Mouse (Mus musculus) left cerebral cortex, adult 11 months (tissue): Measurements from ENCODE around the gene Uvrag.

Experiments used
- DNase-seq: peaks from one replicate; pipeline ENCODE4 v3.0.0; 2022; ENCODE audit warnings: low spot score

Uvrag gene

DNA sequence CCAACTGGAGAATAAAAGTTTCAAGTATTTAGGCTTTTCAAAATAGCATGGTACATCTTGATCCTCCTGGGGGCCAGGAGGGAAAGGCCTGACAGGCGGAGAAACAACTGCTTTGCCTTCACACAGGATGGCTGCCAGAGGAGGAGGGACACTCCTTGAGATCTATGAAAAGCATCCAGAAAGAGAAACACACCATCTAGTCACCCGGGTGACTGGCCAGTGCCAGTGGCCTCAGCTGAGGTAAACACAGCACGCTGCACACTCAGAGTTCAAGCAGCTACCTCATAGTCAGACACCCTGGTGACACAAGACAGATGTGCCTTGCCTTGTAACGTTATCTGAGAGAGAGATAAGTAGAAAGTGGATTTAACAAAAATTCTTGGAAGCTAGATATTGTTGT, 120.6 kb downstream of the Uvrag start:
- DNase-seq, result no peak

DNA sequence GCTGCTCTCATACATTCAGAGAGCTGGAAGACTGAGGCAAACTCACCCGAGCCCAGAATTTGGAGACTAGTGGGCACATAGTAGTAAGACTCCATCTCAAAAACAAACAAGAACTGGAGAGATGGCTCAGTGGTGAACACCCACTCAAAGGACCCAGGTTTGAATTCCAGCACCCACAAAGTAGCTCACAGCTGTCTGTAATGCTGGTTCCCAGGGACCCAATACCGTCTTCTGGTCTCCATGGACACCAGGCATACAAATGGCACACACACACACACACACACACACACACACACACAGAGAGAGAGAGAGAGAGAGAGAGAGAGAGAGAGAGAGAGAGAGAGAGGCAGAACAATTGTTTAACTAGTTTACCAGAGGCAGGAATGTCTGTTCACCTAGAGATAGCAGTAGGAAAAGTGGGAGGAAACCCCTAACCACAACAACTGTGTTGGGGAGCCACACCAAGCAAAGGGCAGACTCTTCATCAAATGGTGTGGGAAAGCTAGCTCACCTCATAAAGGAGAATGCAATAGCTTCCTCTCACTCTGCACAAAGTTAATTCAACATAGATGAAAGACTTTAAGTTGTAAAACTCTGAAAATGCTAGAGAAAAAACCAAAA, 123.6 kb downstream of the Uvrag start:
- no peak for DNase-seq

DNA sequence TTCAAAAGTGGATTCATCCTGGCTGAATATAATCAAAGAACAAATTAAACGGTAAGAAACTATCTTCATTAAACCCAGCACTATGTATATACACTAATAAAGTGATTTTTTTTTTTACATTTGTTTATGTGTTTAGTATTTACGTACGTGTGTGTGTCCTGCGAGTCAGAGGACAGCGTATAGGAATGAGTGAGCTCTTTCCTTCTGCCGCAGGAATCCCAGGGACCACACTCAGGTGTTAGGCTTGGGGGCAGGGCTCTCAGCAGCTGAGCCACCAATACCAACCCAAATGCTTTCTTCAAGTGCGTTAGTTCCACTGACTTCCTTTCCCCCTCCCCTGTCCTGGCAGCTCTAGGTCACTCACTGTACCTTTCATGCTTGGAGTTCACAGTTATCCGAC, 125.0 kb downstream of the Uvrag start:
- no peak for DNase-seq

DNA sequence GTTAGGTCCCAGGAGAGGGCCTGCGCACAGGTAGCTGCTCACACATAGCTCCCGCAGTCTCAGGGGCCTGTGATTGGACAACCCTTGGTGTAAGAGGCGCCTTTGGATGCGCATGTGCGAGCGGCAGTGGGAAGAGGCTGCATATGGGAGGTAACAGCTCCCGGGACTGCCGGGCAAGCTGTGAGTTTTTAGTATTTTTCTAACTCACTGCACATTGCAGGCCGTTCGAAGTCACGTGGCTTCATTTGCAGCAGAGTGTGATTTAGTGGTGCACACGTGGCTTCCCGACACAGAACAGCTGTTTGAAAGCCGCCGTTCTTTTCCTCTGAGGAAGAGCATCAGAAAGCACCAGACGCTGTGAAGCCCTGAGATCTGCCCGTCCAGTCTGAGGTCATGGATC, 125.5 kb downstream of the Uvrag start:
- no peak for DNase-seq

DNA sequence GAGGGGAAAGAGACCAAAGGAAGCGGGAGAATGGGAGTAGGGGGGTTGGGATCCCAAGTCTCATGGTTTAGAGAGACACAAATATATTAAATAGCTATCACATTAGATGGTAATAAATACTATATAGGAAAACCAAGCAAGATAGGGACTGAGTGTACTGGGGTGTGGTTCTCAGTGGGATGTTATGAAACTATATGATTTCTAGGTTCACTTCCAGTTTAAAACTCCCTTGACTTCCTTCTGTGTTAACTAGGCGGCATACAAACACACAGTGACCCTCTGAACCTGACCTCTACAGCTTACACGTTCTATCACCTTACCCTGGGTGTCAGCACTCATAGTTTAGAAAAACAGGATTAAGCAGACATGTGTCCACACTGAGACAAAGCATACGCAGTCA, 126.3 kb downstream of the Uvrag start:
- DNase-seq, result no peak

DNA sequence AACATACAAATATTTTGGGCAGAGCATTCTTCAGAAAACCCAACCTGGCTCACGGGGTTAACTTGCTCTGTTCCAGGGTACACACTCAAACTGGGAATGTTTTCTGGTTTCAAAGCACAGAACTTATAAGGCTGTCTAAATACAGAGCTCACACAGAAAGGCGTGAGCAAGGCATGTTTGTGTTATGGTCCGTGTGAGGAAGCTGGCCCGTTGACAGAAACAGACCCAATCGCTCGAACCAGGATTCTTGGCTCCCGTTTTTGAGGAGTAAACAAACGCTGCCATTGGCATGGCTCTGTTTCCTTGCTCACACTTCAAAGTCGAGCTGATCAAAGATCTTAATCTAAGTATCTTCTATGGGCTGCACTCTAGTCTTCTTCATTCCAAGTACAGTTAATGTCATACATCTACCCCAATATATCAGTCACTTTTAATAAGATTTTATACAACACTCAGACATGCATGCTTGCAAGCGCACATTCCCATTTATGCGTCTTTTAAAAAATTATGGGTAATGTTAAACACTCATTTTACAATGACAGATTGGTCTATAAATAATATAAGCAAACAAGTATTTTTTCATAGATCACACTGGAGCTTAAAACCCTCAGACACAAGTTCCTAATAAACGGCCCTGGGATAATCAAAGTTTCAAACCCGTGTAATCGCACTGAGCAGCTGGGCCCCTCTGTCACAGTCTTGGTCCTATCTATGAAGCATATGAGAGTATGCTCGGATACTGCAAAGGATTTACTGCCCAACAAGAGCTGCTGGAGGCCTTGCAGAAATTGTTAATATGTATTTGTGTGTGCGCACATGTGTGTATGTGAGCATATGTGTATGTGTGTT, 133.2 kb downstream of the Uvrag start:
- DNase-seq, result no peak

DNA sequence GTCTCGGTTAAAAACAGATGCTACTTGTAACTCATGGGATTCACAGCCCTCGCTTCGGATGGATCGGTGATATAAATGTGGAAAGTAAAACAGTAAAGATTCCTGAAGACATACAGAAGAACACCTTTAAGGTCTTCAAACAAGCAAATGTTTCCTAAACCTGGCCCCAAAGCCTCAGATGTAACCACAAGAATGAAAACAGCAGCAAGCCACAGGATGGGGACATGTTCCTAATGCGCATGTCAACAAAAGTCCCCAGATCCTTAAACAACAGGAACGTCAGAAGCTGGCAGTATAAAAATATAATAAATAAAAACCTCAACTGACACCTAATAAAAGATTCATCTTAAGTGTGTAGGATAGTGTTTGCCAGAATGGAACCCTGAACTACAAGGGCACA, 137.7 kb downstream of the Uvrag start:
- no peak for DNase-seq

DNA sequence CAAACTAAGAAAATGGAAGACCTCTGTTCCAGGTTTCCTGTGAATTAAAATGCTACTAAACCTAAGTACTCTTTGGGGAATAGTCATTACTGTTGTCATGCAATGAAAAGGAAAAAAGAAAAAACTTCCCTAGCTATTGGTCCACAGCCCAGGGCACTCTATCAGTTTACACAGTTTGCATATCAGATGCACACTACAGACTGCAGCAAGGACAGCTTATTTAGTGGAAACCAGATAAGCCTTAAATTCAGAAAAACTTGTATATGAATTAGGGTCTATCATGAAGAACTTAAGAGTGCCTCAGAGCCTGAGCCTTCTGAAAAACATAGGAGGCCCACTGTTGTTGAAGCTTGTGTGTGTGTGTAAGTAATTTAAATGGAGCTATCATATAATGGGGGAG, 142.2 kb downstream of the Uvrag start:
- DNase-seq, result no peak

DNA sequence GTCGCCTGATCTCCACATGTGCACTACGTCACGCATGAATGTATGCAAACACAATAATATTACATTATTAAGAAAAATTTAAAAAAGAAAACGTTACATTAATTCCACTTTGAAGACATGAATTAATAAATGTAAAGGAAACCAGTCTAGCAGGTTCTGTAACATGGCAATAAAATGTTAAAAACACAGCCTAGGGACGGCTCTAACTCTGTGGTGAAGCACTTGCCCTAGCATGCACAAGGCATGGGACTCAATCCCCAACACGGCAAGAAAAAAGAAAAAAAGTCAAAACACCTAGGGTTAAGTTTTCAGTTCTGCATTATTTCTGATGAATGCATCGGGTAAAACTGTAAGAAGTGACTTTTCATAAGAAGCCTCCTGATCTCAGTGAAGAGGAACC, 143.2 kb downstream of the Uvrag start:
- no peak for DNase-seq

DNA sequence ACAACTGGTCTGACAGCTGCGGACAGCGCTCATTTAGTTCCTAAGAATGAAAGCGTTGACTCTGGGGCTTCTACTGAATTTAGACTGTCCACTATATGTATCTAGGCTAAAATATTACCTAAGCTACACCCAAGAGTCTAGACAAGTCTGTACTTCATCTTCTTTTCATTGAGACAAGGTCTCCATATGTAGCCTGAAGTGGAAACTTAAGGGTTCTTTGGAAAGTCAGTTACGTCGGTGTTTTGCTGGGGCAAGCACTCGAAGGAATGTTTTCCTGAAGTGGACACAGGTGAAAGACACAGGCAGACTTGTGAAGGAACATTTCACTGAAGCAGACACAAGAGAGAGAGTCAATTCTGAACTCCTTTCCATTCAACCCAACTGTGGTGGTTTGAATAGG, 144.2 kb downstream of the Uvrag start:
- no peak for DNase-seq

DNA sequence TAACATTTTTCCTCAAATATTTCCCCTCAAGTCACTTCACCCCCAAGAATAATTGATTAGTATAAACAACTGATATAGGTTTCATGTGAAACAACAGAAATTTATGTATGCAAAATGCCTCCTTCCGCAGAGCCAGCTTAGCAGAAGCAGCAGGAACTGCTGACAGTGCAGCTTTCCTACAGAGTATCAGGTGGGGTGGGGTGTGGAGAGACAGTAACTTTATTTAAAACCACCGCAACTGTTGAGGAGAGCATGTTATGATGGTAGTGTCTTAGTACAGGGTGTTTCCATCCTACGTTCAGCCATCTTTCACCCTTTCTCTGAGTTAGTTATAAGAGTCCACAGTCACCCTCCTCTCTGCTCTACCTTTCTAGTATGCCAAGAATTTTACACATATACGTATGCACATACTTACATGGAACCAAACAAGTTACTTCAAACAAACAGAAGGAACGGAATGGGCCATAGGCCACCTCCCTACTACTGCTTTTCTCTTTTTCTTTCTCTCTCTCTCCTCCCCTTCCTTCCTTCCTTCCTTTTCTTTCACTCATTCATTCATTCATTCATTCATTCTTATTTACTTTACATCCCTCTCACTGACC, 145.7 kb downstream of the Uvrag start:
- DNase-seq, result no peak

DNA sequence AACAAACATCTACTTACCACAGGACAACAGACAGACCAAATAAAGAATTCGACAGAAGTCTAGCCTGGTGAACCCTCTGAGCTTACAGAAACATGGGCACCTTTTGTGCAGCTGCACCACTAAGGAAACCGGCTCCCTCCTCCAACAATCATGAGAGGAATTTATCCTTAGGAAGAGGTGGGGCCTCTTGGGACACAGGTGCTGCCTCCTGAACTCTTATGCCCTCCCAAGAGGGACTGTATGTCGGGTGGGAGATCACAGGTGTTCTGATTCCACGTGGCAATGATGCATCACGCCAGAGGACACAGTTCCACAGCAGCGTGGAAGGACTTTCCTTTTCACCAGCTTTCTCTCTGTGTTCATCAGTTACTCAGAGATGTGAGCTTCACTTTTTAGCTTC, 146.8 kb downstream of the Uvrag start:
- DNase-seq, result no peak

DNA sequence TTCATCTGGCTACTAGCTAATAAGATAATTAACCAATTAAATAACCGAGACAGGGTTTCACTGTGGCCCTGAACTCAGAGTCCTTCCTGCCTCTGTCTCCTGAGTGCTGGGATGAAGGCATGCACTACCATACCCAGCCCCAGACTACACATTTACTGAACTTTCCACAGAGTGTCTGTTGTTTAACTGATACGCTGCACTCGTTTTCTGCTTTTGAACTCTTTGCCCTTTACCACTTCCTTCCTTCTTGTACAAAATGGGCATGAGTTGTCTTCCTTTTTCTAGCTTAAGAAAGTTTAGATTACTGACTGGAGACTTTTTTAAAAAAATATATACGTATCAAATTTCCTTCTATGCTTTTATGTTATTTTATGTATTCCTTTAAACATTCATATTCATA, 147.5 kb downstream of the Uvrag start:
- DNase-seq, result no peak

DNA sequence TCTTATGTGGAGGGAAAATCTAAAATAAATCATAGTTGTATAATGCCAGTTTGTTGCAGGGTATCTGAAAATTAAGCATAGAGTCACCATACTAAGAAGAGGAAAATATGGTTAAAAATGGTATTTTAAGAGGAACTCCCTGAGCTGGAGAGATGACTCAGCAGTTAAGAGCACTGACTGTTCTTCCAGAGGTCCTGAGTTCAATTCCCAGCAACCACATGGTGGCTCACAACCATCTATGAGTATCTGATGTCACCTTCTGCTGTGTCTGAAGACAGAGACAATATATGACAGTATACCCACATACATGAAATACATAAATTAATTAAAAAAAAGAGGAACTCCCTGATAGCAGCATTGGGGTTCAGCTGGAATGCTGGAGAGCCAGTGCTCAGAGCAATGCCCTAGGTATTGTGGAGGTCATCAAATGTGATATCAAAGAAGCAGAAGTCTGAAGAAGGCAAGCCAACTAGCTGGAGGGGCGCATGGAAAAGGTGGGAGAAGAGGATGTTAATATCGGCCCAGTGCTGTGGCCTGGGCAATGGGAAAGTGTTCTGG, 149.7 kb downstream of the Uvrag start:
- DNase-seq, result no peak

DNA sequence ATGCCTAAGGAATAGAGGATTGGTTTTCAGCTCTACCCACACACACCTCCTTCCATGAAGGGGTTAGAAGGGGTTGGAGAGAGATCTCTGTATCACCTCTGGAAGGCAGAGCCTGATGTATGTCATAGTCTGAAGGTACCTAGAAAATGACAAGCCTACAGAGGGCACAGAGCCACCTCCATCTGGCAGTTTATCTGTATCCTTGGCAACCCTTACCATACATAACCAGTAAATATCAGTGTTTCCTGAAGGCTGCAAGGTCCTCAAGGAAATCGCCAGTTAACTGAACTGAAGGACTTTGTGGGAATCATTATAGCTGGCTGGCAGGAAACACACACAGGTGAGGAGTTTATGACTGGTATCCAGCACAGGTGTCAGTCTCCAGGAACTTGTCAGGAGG, 150.4 kb downstream of the Uvrag start:
- no peak for DNase-seq

DNA sequence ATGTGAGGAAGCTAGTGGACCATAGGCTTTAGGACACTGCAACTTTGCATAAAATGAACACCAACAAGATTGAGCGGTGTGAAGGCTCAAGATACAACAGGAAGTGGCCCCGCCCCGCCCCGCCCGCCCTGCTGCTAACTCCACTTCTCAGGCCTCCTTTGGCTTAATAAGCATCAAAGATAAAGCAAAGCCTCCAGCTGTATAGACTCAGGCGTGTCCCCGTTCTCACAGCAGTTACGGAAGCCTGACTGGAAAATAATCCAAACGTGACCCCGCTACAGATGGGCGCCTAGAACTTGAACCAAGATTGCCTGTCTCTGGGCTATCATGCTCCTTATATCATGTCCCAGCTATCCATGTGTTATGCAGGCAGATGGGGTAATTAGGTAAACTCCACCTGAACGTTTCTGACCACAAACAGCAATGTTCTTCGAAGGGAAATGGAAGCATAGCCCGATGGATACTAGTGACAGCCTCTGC, 153.9 kb downstream of the Uvrag start:
- DNase-seq, result no peak

DNA sequence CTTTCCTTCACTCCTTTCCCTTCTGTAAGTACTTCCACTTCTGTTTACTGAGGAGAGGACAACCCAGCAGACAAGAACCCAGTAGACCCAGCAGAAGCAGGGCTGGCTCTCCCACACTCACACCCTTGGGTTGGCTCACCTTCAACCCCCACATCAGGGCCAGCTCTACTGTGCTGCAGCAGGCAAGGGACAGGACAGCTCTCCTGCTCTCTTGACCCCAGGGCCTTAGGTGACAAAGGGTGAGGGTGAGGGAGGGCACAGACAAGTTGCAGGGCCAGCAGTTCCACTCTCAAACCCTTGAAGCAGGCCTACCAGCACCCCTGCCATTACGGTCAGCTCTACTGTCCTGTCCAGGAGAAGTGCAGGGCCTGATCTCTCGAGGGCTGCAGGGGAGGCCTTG, 155.0 kb downstream of the Uvrag start:
- no peak for DNase-seq

DNA sequence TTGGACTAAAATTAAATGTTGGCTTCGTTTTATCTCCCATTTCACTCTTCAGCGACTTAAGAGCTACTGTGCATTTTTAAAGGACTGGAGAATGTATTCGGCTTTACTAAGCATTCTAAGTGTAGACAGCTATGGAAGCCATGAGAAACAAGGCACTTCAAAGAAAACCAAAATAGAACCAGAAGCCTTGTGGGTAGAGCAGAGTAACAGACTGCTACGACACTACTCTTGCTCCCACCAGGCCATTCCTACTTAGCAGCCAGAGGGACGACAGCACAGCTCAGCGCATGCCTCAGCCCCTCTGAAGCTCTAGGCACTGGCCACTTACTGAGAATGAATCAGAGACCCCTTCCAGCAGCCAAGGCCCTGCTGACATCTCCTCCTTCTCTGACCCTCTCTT, 155.5 kb downstream of the Uvrag start:
- no peak for DNase-seq

DNA sequence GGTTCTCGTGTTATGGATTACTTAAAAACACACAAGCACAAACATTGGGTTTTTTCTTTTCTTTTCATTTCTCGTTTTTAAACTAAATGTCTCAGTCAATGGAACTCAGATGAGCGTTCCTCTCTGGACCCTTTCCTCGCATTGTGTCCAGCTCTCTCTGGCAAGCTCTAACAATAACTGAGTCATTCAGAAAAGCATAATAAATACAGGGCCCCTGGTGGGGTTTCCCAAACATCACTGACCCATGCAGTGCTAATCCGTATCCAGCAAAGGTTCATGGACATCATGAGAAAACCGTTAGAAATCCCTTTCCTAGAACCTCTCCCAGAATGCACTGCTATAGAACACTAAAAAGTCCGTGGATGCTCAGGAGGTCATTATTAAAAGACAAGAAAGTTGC, 156.6 kb downstream of the Uvrag start:
- no peak for DNase-seq

DNA sequence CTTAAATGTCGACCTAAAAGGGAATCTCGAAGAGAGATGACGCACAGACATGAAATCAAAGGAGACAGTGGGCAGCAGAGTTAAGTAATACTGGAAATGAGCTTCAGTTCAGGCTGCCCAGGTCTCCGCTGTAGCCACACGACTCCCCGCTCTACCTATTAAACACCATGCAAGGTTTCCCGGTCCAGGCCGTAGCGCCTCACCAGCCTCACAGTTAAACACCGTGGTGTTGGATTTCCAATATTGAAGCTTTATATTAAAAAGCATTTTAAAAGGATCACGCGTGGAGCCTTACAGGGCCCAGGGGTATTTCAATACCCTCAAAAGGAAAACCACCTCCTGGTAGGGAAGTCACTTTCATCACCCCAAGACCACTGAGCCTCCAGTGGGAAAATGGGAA, 157.9 kb downstream of the Uvrag start:
- no peak for DNase-seq

DNA sequence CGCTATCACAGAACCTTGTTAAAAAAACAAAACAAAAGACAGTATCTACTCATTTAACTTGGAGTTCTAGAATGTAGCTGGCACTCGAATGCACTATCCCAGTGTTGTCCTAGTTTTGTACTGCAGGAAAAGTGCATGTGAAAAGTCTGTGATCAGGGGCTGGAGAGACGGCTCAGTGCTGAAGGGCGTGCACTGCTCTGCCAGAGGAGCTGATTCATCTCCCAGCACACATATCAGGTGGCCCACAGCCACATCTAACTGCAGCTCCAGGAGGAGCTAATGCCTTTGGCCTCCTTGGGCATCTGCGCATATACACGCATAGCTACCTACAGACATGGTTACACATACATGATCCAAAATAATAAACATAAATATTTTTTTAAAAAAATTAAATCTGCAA, 159.5 kb downstream of the Uvrag start:
- DNase-seq, result no peak

DNA sequence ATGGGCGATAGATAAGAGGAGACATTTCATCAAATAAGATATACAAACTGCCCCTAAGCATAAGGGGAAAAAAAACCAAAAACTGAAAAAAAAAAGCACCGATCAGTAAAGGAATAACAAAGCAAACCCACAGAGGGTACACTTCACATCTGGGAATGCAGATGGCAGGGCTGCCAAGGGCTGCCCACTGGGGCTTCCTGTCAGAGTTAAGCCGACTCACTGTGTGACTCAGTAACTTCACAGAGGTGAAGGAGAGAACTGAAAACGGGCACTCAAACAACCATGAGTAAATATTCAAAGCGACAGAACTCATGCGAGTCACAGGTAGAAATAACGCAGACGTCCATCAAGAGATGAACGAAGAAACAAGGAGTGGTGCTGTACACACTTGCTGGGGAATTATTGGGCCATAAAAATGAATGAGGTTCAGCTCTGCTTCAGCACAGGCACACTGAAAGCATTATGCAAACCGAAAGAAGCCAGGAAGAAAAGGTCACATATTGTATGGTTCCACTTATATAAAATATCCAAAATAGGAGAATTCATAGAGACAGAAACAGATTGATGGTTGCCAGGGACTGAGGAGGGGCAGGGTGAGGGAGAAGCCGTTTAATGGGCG, 164.0 kb downstream of the Uvrag start:
- no peak for DNase-seq

DNA sequence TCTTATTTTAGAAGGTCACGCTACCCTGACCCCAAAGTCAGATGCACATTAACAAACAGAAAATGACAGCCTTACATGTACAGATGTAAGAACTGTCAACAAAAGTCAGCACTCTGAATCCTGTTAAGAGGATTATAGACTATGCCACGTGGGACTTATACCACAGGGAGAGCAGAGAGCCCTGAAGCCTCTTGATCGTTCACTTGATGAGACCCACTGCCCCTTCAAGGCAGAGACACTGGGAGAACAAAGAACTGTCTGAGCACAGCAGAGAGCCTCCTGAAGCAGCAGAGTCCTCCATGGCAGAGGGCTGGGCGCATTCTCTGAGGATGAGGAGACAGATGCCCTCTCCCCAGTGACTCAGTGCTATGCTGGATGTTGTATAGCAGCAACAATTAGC, 166.4 kb downstream of the Uvrag start:
- no peak for DNase-seq
